Mouse (Mus musculus): ENCODE results near the gene Eid2b. TPM values are rescaled to one million over a fixed set of nuclear protein-coding genes. Genes with fewer than 3 reads are reported as not detected.

Eid2b gene
- polyA plus RNA-seq, 1 experiment: 21.2 TPM

GRCm38 (mm10) chr7:28265391-28265790 is 12.1 kb upstream of the Eid2b start:
- WGBS: 76% methylated on average over 13 of the region's 13 CpGs
- no peak for TF ChIP-seq CTCF (IDR thresholded peaks at IDR 0.05; ENCODE audit: borderline replicate concordance, insufficient read depth, low read depth, low read length)
- no peak for TF ChIP-seq POLR2A (IDR thresholded peaks at IDR 0.05; ENCODE audit: borderline replicate concordance, insufficient read depth, low read length)
- Histone ChIP-seq H3K27ac (ENCODE audit: insufficient read depth, low read length) (no peak overlapping the region), H3K27me3 (ENCODE audit: control insufficient read depth, insufficient read depth, low read length) (no peaks in the 10 kb centered on the region), H3K4me3 (replicated peaks; ENCODE audit: insufficient read depth, low read depth, low read length) (no peak overlapping the region), H3K4me1 (ENCODE audit: control insufficient read depth, insufficient read depth, low read length) (no peaks in the 10 kb centered on the region)
- DNase-seq: no peak

- Histone ChIP-seq H3K4me3 (replicated peaks; ENCODE audit: insufficient read depth, low read depth, low read length) (peak within 1 kb of the TSS; percentile 73), H3K4me1 (ENCODE audit: control insufficient read depth, insufficient read depth, low read length) (no peaks in the 10 kb centered on the region), H3K27me3 (ENCODE audit: control insufficient read depth, insufficient read depth, low read length) (no peaks in the 10 kb centered on the region), H3K27ac (ENCODE audit: insufficient read depth, low read length) (peak within 1 kb of the TSS; percentile 76)
- DNase-seq: peak; percentile 93
- WGBS: 6% methylated on average over 57 of the region's 57 CpGs
- TF ChIP-seq CTCF (IDR thresholded peaks at IDR 0.05; ENCODE audit: borderline replicate concordance, insufficient read depth, low read depth, low read length): no peak; the same call in 1 of the 2 replicates
- TF ChIP-seq POLR2A (IDR thresholded peaks at IDR 0.05; ENCODE audit: borderline replicate concordance, insufficient read depth, low read length): peak; percentile 93
Observed at GRCm38 (mm10) chr7:28267129-28268041, 10.2 kb upstream of the Eid2b start, which contains the start of gene Eid2. TSS of gene Eid2 (plus strand) at chr7:28267881.

- no peaks in the 10 kb centered on the region for H3K4me1 ChIP-seq (ENCODE audit: control insufficient read depth, insufficient read depth, low read length)
- peak; percentile 71 to 79 for DNase-seq
- H3K27ac ChIP-seq (ENCODE audit: insufficient read depth, low read length): peak overlapping the region; percentile 76
- WGBS: under 1% methylated on average over 47 of the region's 62 CpGs
- no peaks in the 10 kb centered on the region for H3K27me3 ChIP-seq (ENCODE audit: control insufficient read depth, insufficient read depth, low read length)
- TF ChIP-seq CTCF (IDR thresholded peaks at IDR 0.05; ENCODE audit: borderline replicate concordance, insufficient read depth, low read depth, low read length) (no peak), POLR2A (IDR thresholded peaks at IDR 0.05; ENCODE audit: borderline replicate concordance, insufficient read depth, low read length) (no peak)
- H3K4me3 ChIP-seq (replicated peaks; ENCODE audit: insufficient read depth, low read depth, low read length): peak overlapping the region; percentile 73
Observed at GRCm38 (mm10) chr7:28268042-28268531, 9.5 kb upstream of the Eid2b start.

- peak overlapping the region; percentile 76 for H3K27ac ChIP-seq (ENCODE audit: insufficient read depth, low read length)
- H3K4me1 ChIP-seq (ENCODE audit: control insufficient read depth, insufficient read depth, low read length): no peaks in the 10 kb centered on the region
- WGBS: 17% methylated on average over 16 of the region's 16 CpGs
- H3K27me3 ChIP-seq (ENCODE audit: control insufficient read depth, insufficient read depth, low read length): no peaks in the 10 kb centered on the region
- no peak for DNase-seq
- H3K4me3 ChIP-seq (replicated peaks; ENCODE audit: insufficient read depth, low read depth, low read length): peak overlapping the region; percentile 73
- TF ChIP-seq CTCF (IDR thresholded peaks at IDR 0.05; ENCODE audit: borderline replicate concordance, insufficient read depth, low read depth, low read length) (no peak), POLR2A (IDR thresholded peaks at IDR 0.05; ENCODE audit: borderline replicate concordance, insufficient read depth, low read length) (no peak)
Observed at GRCm38 (mm10) chr7:28268576-28268975, 9.0 kb upstream of the Eid2b start.

GRCm38 (mm10) chr7:28269355-28269754 is 8.2 kb upstream of the Eid2b start:
- WGBS: 91% methylated on average over 12 of the region's 12 CpGs
- Histone ChIP-seq H3K27ac (ENCODE audit: insufficient read depth, low read length) (no peak overlapping the region), H3K27me3 (ENCODE audit: control insufficient read depth, insufficient read depth, low read length) (no peaks in the 10 kb centered on the region), H3K4me3 (replicated peaks; ENCODE audit: insufficient read depth, low read depth, low read length) (no peak overlapping the region), H3K4me1 (ENCODE audit: control insufficient read depth, insufficient read depth, low read length) (no peaks in the 10 kb centered on the region)
- no peak for DNase-seq
- TF ChIP-seq POLR2A (IDR thresholded peaks at IDR 0.05; ENCODE audit: borderline replicate concordance, insufficient read depth, low read length) (no peak), CTCF (IDR thresholded peaks at IDR 0.05; ENCODE audit: borderline replicate concordance, insufficient read depth, low read depth, low read length) (no peak; the same call in 1 of the 2 replicates)

- WGBS: 72% methylated on average over 3 of the region's 3 CpGs
- H3K27ac ChIP-seq (ENCODE audit: insufficient read depth, low read length): no peak overlapping the region
- DNase-seq: no peak
- no peaks in the 10 kb centered on the region for H3K4me1 ChIP-seq (ENCODE audit: control insufficient read depth, insufficient read depth, low read length)
- no peaks in the 10 kb centered on the region for H3K27me3 ChIP-seq (ENCODE audit: control insufficient read depth, insufficient read depth, low read length)
- no peak for TF ChIP-seq CTCF (IDR thresholded peaks at IDR 0.05; ENCODE audit: borderline replicate concordance, insufficient read depth, low read depth, low read length)
- no peak for TF ChIP-seq POLR2A (IDR thresholded peaks at IDR 0.05; ENCODE audit: borderline replicate concordance, insufficient read depth, low read length)
- no peak overlapping the region for H3K4me3 ChIP-seq (replicated peaks; ENCODE audit: insufficient read depth, low read depth, low read length)
Observed at GRCm38 (mm10) chr7:28271761-28272160, 5.8 kb upstream of the Eid2b start.

GRCm38 (mm10) chr7:28277237-28277614 is 313 bp upstream of the Eid2b start:
- H3K4me1 ChIP-seq (ENCODE audit: control insufficient read depth, insufficient read depth, low read length): no peaks in the 10 kb centered on the region; the same call in 1 of the 2 replicates
- no peak overlapping the region for H3K27ac ChIP-seq (ENCODE audit: insufficient read depth, low read length)
- no peaks in the 10 kb centered on the region for H3K27me3 ChIP-seq (ENCODE audit: control insufficient read depth, insufficient read depth, low read length)
- peak overlapping the region; percentile 89 for H3K4me3 ChIP-seq (replicated peaks; ENCODE audit: insufficient read depth, low read depth, low read length)
- WGBS: 57% methylated on average over 8 of the region's 8 CpGs
- TF ChIP-seq POLR2A (IDR thresholded peaks at IDR 0.05; ENCODE audit: borderline replicate concordance, insufficient read depth, low read length) (no peak), CTCF (IDR thresholded peaks at IDR 0.05; ENCODE audit: borderline replicate concordance, insufficient read depth, low read depth, low read length) (no peak)
- peak in 1 of 2 experiments; percentile 32 for DNase-seq
